Mouse (Mus musculus) cortical plate, adult 2 months (tissue): Measurements from ENCODE around the gene Deaf1.

ENCODE experiments used
- CTCF ChIP-seq: fragments of 200-500 bp; IDR thresholded peaks from 2 replicates; pipeline ENCODE4 v1.5.1; 2011; ENCODE audit warnings: mild to moderate bottlenecking, control low read depth, low read length; ENCODE audit not compliant: insufficient read depth; ENCODE audit errors: extremely low read depth
- POLR2A ChIP-seq: fragments of 200-500 bp; IDR thresholded peaks from 2 replicates; pipeline ENCODE4 v1.6.1; 2011; ENCODE audit warnings: mild to moderate bottlenecking, low read length, control low read depth; ENCODE audit not compliant: insufficient read depth; ENCODE audit errors: extremely low read depth

DNA sequence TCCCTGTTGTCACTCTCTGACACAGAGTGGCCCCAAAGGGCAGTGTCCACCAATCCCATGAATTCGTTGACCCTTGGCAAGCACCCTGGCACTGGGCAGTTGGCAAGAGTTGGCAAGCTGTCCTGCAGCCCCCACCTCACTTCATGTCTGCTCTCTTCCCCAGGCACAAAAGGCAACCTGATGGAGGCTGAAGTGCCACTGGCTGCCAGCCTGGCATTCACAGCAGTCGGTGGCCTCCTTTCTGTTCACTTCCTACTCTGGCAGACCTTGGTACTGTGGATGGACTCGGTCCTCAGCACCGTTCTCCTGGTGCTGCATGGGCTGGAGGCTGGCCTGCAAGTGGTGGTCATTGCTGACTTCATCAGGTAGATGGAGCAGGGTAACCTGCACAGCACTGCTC, 8.2 kb upstream of the Deaf1 start:
- TF ChIP-seq CTCF (no peak), POLR2A (no peak)
